Mouse (Mus musculus): ENCODE measurements around the gene Otop3.

GRCm38 (mm10) chr11:115306863-115307262 lies 27.7 kb upstream of the Otop3 start, which contains the start of gene Otop2:
- TF ChIP-seq CTCF (IDR thresholded peaks at IDR 0.05; ENCODE audit: borderline replicate concordance, extremely low read depth, insufficient read depth, insufficient read length) (no peak), POLR2A (IDR thresholded peaks at IDR 0.05; ENCODE audit: borderline replicate concordance, extremely low read depth, insufficient read depth, insufficient read length, poor library complexity, severe bottlenecking) (no peak)
